Mouse (Mus musculus) CH12.LX (cell line): Measurements from ENCODE around the gene Cacna1b. TPM values are rescaled to one million over a fixed set of nuclear protein-coding genes. Genes with fewer than 3 reads are reported as not detected.

Experiments used
- DNase-seq: peaks from one replicate; pipeline ENCODE4 v3.0.0-alpha.2; 2013; ENCODE audit errors: extremely low read depth
- H3K27ac ChIP-seq: 2 replicates; pipeline ENCODE4 v1.5.1; 2012; ENCODE audit warnings: low read depth, mild to moderate bottlenecking, control low read depth, moderate library complexity; ENCODE audit not compliant: insufficient read depth
- H3K27me3 ChIP-seq: replicated peaks from 2 replicates; pipeline ENCODE3; 2012; ENCODE audit warnings: inconsistent platforms
- H3K36me3 ChIP-seq, 2 experiments: replicated peaks in 1 of 2; 2 replicates each; pipeline versions ENCODE3 to v1.6.1; 2012; ENCODE audit warnings: inconsistent platforms in 1 of 2, low read length in 1 of 2, mild to moderate bottlenecking in 1 of 2, mixed read lengths in 1 of 2, moderate library complexity in 1 of 2; ENCODE audit not compliant: control insufficient read depth in 1 of 2, insufficient read depth in 1 of 2
- H3K4me1 ChIP-seq, 2 experiments: 2 replicates each; pipeline ENCODE4 v1.6.1; 2012; ENCODE audit warnings: inconsistent platforms in 1 of 2, moderate library complexity in 1 of 2; ENCODE audit not compliant: insufficient read depth in 2 of 2, control insufficient read depth in 1 of 2
- H3K4me2 ChIP-seq: 2 replicates; pipeline ENCODE4 v1.6.1; 2012; ENCODE audit warnings: low read depth, mild to moderate bottlenecking, control low read depth; ENCODE audit not compliant: poor library complexity, insufficient read depth, severe bottlenecking
- H3K4me3 ChIP-seq, 3 experiments: fragments of 150-350 bp in 1 of 3; sonication (generic) in 1 of 3; replicated peaks in 1 of 3; 2 replicates each; pipeline versions ENCODE3 to v1.5.1; 2011 to 2012; ENCODE audit warnings: low read depth in 2 of 3, low read length in 2 of 3, mild to moderate bottlenecking in 2 of 3, moderate library complexity in 2 of 3, control low read depth in 1 of 3, improper control_type of control experiment in 1 of 3, inconsistent platforms in 1 of 3, mixed read lengths in 1 of 3; ENCODE audit not compliant: poor library complexity in 1 of 3
- H3K79me2 ChIP-seq: replicated peaks from 2 replicates; pipeline ENCODE4 v1.6.1; 2012; ENCODE audit warnings: mild to moderate bottlenecking, moderate library complexity; ENCODE audit not compliant: control insufficient read depth, poor library complexity, insufficient read depth, severe bottlenecking; ENCODE audit errors: extremely low read depth
- H3K9ac ChIP-seq: 2 replicates; pipeline ENCODE4 v1.6.1; 2012; ENCODE audit warnings: low read depth, mild to moderate bottlenecking, control low read depth, moderate library complexity; ENCODE audit not compliant: insufficient read depth
- H3K9me3 ChIP-seq: replicated peaks from 2 replicates; pipeline ENCODE3; 2012; ENCODE audit warnings: low read length, inconsistent platforms, mixed read lengths
- BHLHE40 ChIP-seq: IDR thresholded peaks from 2 replicates; pipeline ENCODE4 v1.6.1; 2011; ENCODE audit warnings: mild to moderate bottlenecking, low read depth, low read length, improper control_type of control experiment
- CHD1 ChIP-seq: IDR thresholded peaks from 2 replicates; pipeline ENCODE4 v1.6.1; 2012; ENCODE audit warnings: low read depth, low read length, improper control_type of control experiment, inconsistent platforms
- CHD2 ChIP-seq: IDR thresholded peaks from 2 replicates; pipeline ENCODE4 v1.6.1; 2011; ENCODE audit warnings: low read length, improper control_type of control experiment
- CTCF ChIP-seq, 2 experiments: IDR thresholded peaks in 1 of 2; conservative IDR thresholded peaks in 1 of 2; 2 replicates each; pipeline ENCODE4 v1.5.1; 2011 to 2012; ENCODE audit warnings: low read depth in 2 of 2, low read length in 2 of 2, improper control_type of control experiment in 1 of 2, inconsistent platforms in 1 of 2, mild to moderate bottlenecking in 1 of 2, moderate library complexity in 1 of 2
- E2F4 ChIP-seq: IDR thresholded peaks from 2 replicates; pipeline ENCODE4 v1.6.1; 2011; ENCODE audit warnings: low read depth, low read length, improper control_type of control experiment; ENCODE audit not compliant: insufficient replicate concordance
- ELF1 ChIP-seq: IDR thresholded peaks from 2 replicates; pipeline ENCODE4 v1.6.1; 2014; ENCODE audit warnings: low read depth, mild to moderate bottlenecking, inconsistent platforms, low read length, improper control_type of control experiment
- ETS1 ChIP-seq: conservative IDR thresholded peaks from 2 replicates; pipeline ENCODE4 v1.6.1; 2012; ENCODE audit warnings: low read depth, mild to moderate bottlenecking, inconsistent platforms, low read length, improper control_type of control experiment, moderate library complexity
- GABPA ChIP-seq: IDR thresholded peaks from 2 replicates; pipeline ENCODE4 v1.6.1; 2012; ENCODE audit warnings: low read depth, low read length, improper control_type of control experiment, inconsistent platforms; ENCODE audit not compliant: insufficient replicate concordance
- HCFC1 ChIP-seq: IDR thresholded peaks from 2 replicates; pipeline ENCODE4 v1.6.1; 2012; ENCODE audit warnings: low read depth, mild to moderate bottlenecking, inconsistent platforms, low read length, improper control_type of control experiment
- IRF4 ChIP-seq: IDR thresholded peaks from 2 replicates; pipeline ENCODE4 v1.6.1; 2014; ENCODE audit warnings: low read depth, mild to moderate bottlenecking, inconsistent platforms, low read length, improper control_type of control experiment
- JUN ChIP-seq: IDR thresholded peaks from 2 replicates; pipeline ENCODE4 v1.6.1; 2011; ENCODE audit warnings: low read depth, mild to moderate bottlenecking, low read length, improper control_type of control experiment, moderate library complexity; ENCODE audit not compliant: insufficient read depth
- KAT2A ChIP-seq: IDR thresholded peaks from 2 replicates; pipeline ENCODE4 v1.6.1; 2012; ENCODE audit warnings: low read length, improper control_type of control experiment, inconsistent platforms; ENCODE audit not compliant: insufficient replicate concordance
- MAFK ChIP-seq: IDR thresholded peaks from 2 replicates; pipeline ENCODE4 v1.6.1; 2011; ENCODE audit warnings: low read length, improper control_type of control experiment; ENCODE audit not compliant: insufficient replicate concordance
- MAX ChIP-seq: IDR thresholded peaks from 2 replicates; pipeline ENCODE4 v1.6.1; 2011; ENCODE audit warnings: low read length, improper control_type of control experiment
- MAZ ChIP-seq: IDR thresholded peaks from 2 replicates; pipeline ENCODE4 v1.6.1; 2012; ENCODE audit warnings: low read depth, mild to moderate bottlenecking, inconsistent platforms, low read length, improper control_type of control experiment, moderate library complexity
- MEF2A ChIP-seq: IDR thresholded peaks from 2 replicates; pipeline ENCODE4 v1.6.1; 2014; ENCODE audit warnings: low read depth, mild to moderate bottlenecking, inconsistent platforms, low read length, improper control_type of control experiment, borderline replicate concordance
- MXI1 ChIP-seq: IDR thresholded peaks from 2 replicates; pipeline ENCODE4 v1.6.1; 2011; ENCODE audit warnings: mild to moderate bottlenecking, low read depth, low read length, improper control_type of control experiment
- MYC ChIP-seq: IDR thresholded peaks from 2 replicates; pipeline ENCODE4 v1.6.1; 2011; ENCODE audit warnings: low read depth, mild to moderate bottlenecking, improper control_type of control experiment, low read length
- NELFE ChIP-seq: IDR thresholded peaks from 2 replicates; pipeline ENCODE4 v1.6.1; 2011; ENCODE audit warnings: low read depth, low read length, improper control_type of control experiment
- NRF1 ChIP-seq: IDR thresholded peaks from 2 replicates; pipeline ENCODE4 v1.6.1; 2014; ENCODE audit warnings: low read depth, mild to moderate bottlenecking, inconsistent platforms, low read length, improper control_type of control experiment, moderate library complexity
- PAX5 ChIP-seq: IDR thresholded peaks from 2 replicates; pipeline ENCODE4 v1.6.1; 2012; ENCODE audit warnings: low read length, inconsistent platforms, mixed read lengths
- POLR2AphosphoS2 ChIP-seq: IDR thresholded peaks from 2 replicates; pipeline ENCODE4 v1.6.1; 2011; ENCODE audit warnings: low read depth, low read length, improper control_type of control experiment
- RAD21 ChIP-seq: IDR thresholded peaks from 2 replicates; pipeline ENCODE4 v1.6.1; 2011; ENCODE audit warnings: low read depth, mild to moderate bottlenecking, low read length, improper control_type of control experiment, moderate library complexity
- RCOR1 ChIP-seq: conservative IDR thresholded peaks from 2 replicates; pipeline ENCODE4 v1.6.1; 2012; ENCODE audit warnings: low read depth, mild to moderate bottlenecking, inconsistent platforms, low read length, improper control_type of control experiment
- SMC3 ChIP-seq: IDR thresholded peaks from 2 replicates; pipeline ENCODE4 v1.6.1; 2011; ENCODE audit warnings: low read depth, low read length, improper control_type of control experiment
- UBTF ChIP-seq: IDR thresholded peaks from 2 replicates; pipeline ENCODE4 v1.6.1; 2012; ENCODE audit warnings: low read depth, mild to moderate bottlenecking, inconsistent platforms, low read length, improper control_type of control experiment, moderate library complexity
- USF1 ChIP-seq: IDR thresholded peaks from 2 replicates; pipeline ENCODE4 v1.6.1; 2014; ENCODE audit warnings: low read depth, mild to moderate bottlenecking, inconsistent platforms, low read length, improper control_type of control experiment
- USF2 ChIP-seq: conservative IDR thresholded peaks from 2 replicates; pipeline ENCODE4 v1.6.1; 2011; ENCODE audit warnings: low read depth, low read length, improper control_type of control experiment
- ZC3H11A ChIP-seq: IDR thresholded peaks from 2 replicates; pipeline ENCODE4 v1.6.1; 2012; ENCODE audit warnings: low read depth, mild to moderate bottlenecking, inconsistent platforms, low read length, improper control_type of control experiment
- ZMIZ1 ChIP-seq: IDR thresholded peaks from 2 replicates; pipeline ENCODE4 v1.6.1; 2012; ENCODE audit warnings: low read depth, mild to moderate bottlenecking, inconsistent platforms, low read length, improper control_type of control experiment
- ZNF384 ChIP-seq: IDR thresholded peaks from 2 replicates; pipeline ENCODE4 v1.6.1; 2012; ENCODE audit warnings: low read depth, low read length, improper control_type of control experiment, inconsistent platforms
- dilution Hi-C: fragments of 300-500 bp; cut with MboI; formaldehyde crosslinking; loops from 2 replicates; pipeline ENCODE4 v1.14.3; 2020; ENCODE audit warnings: low sequenced_read_pairs; ENCODE audit not compliant: extremely low pct_unique_long_range_greater_than_20kb, extremely low pct_ligation_motif_present
- in situ Hi-C: fragments of 300-500 bp; cut with MboI; formaldehyde crosslinking; loops from 3 replicates; pipeline ENCODE4 v1.14.3; 2019; ENCODE audit warnings: low sequenced_read_pairs, low pct_ligation_motif_present, low pct_unique_long_range_greater_than_20kb, mixed read lengths
- polyA plus RNA-seq: library from polyadenylated mRNA; unstranded; fragments of >175 nt; gene quantifications from 2 replicates; pipeline ENCODE4 v1.2.1, GENCODE M21; 2012; ENCODE audit warnings: low read depth; ENCODE audit not compliant: insufficient read length
- total RNA-seq, 2 experiments: library from RNA; depleted of rRNA; stranded (reverse); fragments of 300-350 nt in 1 of 2; fragments of >200 nt in 1 of 2; gene quantifications; 2 replicates each; pipeline ENCODE4 v1.2.3; 2012 to 2014

The Cacna1b gene
- total and polyA plus RNA-seq, 3 experiments: 0.16 to 0.72 TPM; not detected in 1

DNA sequence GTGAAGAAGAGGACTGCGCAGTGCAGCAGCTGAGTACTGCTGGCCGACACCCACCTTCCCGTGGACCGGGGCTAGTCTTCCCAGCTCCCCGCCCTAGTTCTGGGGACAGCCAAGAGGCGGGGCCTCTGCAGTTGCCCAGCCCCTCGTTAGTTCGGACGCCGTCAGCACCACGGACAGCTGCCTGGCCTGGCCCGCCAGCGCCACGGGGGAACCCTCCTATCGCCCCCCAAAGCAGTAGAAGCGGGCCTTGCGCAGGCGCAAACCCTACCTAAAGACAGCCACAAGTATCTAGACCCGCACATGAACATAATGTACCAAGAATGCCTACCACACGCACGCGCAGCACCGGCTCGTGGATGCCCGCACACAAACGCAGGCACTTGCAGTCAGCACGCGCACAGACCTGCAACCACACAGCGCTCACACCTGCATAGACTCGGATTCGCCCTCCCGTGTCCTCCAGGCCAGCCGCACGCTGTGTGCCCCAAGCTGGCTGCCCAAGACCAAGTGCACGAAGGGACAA is 968 bp downstream of the Cacna1b start:
- no peaks in the 10 kb centered on the region for H3K79me2 ChIP-seq
- dilution Hi-C loops (no loop called here), in situ Hi-C loops (loop anchor here (25.0 kb wide), 1 partner anchor 350 kb away; no protein-coding TSS in a partner anchor)
- no peaks in the 10 kb centered on the region for H3K36me3 ChIP-seq
- no peaks in the 10 kb centered on the region for H3K27me3 ChIP-seq
- no peak overlapping the region for H3K4me2 ChIP-seq
- H3K27ac ChIP-seq: no peak overlapping the region
- peaks cover 23% of the 10 kb centered on the region for H3K9me3 ChIP-seq
- H3K4me3 ChIP-seq: no peak overlapping the region
- DNase-seq: no peak
- TF ChIP-seq MAFK (no peak), ETS1 (no peak), CHD2 (no peak), IRF4 (no peak), ELF1 (no peak), NRF1 (no peak), USF2 (no peak), MXI1 (no peak)
- no peak overlapping the region for H3K9ac ChIP-seq
- H3K4me1 ChIP-seq: no peaks in the 10 kb centered on the region

DNA sequence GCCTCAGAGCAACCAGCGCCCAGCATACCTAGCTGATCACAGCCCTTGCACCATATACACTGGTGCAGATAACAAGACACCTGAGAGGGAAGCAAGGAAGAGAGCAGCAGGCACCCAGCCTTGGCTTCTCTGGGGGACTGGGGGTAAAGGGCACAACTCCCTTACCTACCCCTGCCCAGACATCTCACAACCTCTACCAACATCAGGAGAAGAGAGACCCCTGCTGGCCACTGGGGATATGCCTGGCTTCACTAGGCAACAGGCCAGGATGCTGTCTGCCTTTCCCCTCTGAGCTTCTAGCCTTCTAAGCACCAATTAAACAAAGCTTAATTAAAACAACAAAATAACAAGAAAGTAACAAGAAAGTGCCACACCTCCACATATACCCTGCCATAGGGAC is 7.7 kb downstream of the Cacna1b start:
- H3K4me3 ChIP-seq: no peak overlapping the region
- no peak overlapping the region for H3K4me2 ChIP-seq
- no peak overlapping the region for H3K9ac ChIP-seq
- H3K27me3 ChIP-seq: no peaks in the 10 kb centered on the region
- H3K4me1 ChIP-seq: peaks cover 6 to 34% of the 10 kb centered on the region in 2 experiments; a peak in 3 of 4 replicates
- dilution Hi-C loops (no loop called here), in situ Hi-C loops (loop anchor here (10.0 to 25.0 kb wide), 2 partner anchors 343 to 450 kb away; no protein-coding TSS in a partner anchor)
- DNase-seq: peak; percentile 67
- no peaks in the 10 kb centered on the region for H3K36me3 ChIP-seq
- H3K9me3 ChIP-seq: no peaks in the 10 kb centered on the region
- no peak overlapping the region for H3K27ac ChIP-seq
- H3K79me2 ChIP-seq: no peaks in the 10 kb centered on the region
- TF ChIP-seq E2F4: no peak
- no peak for TF ChIP-seq HCFC1
- no peak for TF ChIP-seq MAZ
- no peak for TF ChIP-seq USF2
- TF ChIP-seq GABPA: no peak
- no peak for TF ChIP-seq IRF4
- TF ChIP-seq NRF1: no peak
- peak; percentile 84 for TF ChIP-seq ZC3H11A
- peak; percentile 71 to 97 for TF ChIP-seq CTCF (conservative IDR thresholded peaks at IDR 0.05 in 1 of 2, IDR thresholded peaks at IDR 0.05 in 1 of 2; ENCODE audit: low read depth in 2 of 2, low read length in 2 of 2)
- TF ChIP-seq MXI1: no peak
- no peak for TF ChIP-seq CHD1
- no peak for TF ChIP-seq ZMIZ1
- 0 out of 2 replicates have a peak, but pooled peaks have one; percentile 20 for TF ChIP-seq MEF2A
- no peak for TF ChIP-seq BHLHE40
- TF ChIP-seq UBTF: no peak
- no peak for TF ChIP-seq RCOR1
- 0 out of 2 replicates have a peak, but pooled peaks have one; percentile 23 for TF ChIP-seq NELFE
- no peak for TF ChIP-seq MYC
- TF ChIP-seq CHD2: no peak
- TF ChIP-seq SMC3: peak; percentile 97
- TF ChIP-seq JUN: no peak
- TF ChIP-seq RAD21: peak; percentile 97
- no peak for TF ChIP-seq MAX
- TF ChIP-seq POLR2AphosphoS2: no peak
- TF ChIP-seq USF1: no peak
- no peak for TF ChIP-seq ETS1
- no peak for TF ChIP-seq MAFK
- no peak for TF ChIP-seq ZNF384
- TF ChIP-seq KAT2A: no peak
- no peak for TF ChIP-seq ELF1
- no peak for TF ChIP-seq PAX5
